Mouse (Mus musculus) left cerebral cortex, adult 2 months (tissue): ENCODE measurements around the gene Cep295. TPM values are rescaled to one million over a fixed set of nuclear protein-coding genes. Genes with fewer than 3 reads are reported as not detected.
A peak's percentile ranks its signal among the peaks of the same experiment; 100 is the strongest.
"Not testable (repeated sequence)": the region's sequence is repeated elsewhere in the genome, so short reads cannot be mapped to it uniquely, and the experiment has no call there.

Source experiments
- DNase-seq, 2 experiments: peaks; one replicate each; pipeline ENCODE4 v3.0.0; 2021 to 2022; ENCODE audit warnings: low spot score in 2 of 2, mixed read lengths in 1 of 2; ENCODE audit errors: extremely low spot score in 1 of 2
- H3K27ac ChIP-seq: fragments of 200-600 bp; 2 replicates; pipeline ENCODE4 v1.8.1; 2022
- H3K4me3 ChIP-seq: fragments of 200-600 bp; 2 replicates; pipeline ENCODE4 v1.8.1; 2022
- CTCF ChIP-seq: fragments of 200-600 bp; IDR thresholded peaks from 2 replicates; pipeline ENCODE4 v1.8.1; 2022; ENCODE audit warnings: antibody characterized with exemption, mild to moderate bottlenecking, moderate library complexity
- intact Hi-C: fragments of 180-260 bp; cut with DNase I; formaldehyde crosslinking; loops from one replicate; pipeline ENCODE4 v1.15.1; 2025
- total RNA-seq, 2 experiments: library from RNA; stranded (reverse); gene quantifications; 2 replicates each; pipeline ENCODE4 v1.2.3; 2021

Gene Cep295
- total RNA-seq, 2 experiments from 2014 or later, result 22.2 to 23.2 TPM

DNA sequence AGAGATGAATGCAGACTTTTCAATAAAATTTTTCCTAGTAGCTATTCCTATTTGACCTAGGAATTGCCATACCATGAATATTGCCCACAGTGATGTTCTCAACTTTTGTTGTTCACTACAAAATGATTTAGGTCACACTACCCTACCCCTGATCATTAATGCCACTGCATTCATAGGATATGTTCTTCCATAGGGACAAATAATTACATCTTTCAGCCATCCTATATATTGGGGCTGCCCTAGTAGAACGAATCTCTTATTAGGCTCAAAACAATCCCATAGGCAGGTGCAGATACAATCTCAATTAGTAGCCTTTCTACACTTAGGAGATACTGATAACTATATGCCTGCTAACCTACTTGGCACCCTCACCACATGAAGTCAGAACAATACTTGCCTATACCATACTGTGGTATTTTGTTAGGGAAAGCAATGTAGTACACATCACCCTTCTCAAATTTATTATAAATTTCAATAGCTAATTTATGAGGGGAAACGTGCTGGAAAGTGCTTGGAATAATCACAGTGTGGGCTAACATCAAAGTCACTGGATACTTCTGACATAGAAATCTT, 39.3 kb downstream of the Cep295 start:
- no peak for DNase-seq

DNA sequence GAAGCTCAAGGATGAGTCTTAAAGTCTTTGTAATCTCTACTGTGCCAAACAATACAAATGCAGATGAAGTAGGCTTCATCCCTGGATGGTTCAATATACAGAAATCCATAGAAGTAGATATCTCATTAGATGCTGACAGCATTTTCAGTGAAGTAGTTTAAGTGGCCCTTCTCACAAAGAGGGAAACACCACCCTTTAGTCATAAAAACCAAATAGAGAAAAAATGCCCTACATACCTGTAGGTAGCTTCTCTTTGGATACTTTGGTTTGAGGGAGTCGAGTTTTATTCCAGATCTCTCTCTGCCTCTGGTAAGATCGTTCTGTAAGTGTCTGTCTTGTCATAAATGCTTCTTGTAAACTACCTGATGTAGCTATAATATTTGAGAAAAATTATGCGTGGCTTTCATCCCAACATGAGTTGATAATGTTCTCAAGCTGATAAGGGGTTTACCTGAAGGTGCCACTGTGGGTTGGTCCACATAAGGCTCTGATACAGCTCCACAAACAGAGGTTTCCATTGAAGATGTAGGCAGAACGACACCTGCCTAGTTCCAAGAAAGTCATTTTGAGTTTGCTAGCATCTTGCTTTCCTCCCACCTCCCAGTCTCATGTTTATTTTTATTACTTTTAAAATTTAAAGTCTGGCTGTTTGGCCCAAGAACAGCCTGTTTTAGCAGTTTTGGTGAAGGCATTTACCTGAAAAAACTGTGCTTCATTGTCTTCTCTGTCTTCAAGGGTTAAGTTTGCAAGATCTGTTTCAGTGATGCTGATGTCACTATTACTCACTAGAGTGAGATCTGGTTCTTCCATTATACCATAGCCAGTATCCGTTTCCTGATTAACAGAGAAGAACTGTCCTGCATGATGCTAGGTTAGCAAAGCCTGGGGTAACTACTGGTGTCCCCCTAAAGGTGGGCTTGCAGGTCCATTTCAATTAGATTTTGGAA, 40.1 kb downstream of the Cep295 start:
- H3K27ac ChIP-seq, result no peak overlapping the region
- intact Hi-C loops, result no loop called here
- TF ChIP-seq CTCF, result no peak
- DNase-seq, result no peak
- no peak overlapping the region for H3K4me3 ChIP-seq

More for the DNA sequence above, 39.3 kb downstream of the Cep295 start:
- intact Hi-C loops, result no loop called here
- no peak overlapping the region for H3K4me3 ChIP-seq
- no peak overlapping the region for H3K27ac ChIP-seq
- no peak for TF ChIP-seq CTCF

DNA sequence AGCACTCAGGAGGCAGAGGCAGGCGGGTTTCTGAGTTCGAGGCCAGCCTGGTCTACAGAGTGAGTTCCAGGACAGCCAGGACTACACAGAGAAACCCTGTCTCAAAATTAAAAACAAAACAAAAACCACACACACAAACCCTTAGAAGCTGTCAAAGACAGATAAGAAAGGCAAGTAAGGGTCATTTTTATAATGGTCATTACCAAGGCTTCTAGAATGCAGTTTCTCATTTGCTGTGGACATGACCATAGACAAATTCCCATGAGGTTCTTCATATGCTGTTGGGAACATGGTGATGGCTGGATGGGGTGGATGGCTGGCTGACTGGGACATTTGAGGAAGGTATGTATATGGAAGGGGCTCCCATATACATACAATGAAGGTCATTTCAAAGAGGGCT, 41.3 kb downstream of the Cep295 start:
- H3K4me3 ChIP-seq, intact Hi-C loops, H3K27ac ChIP-seq, DNase-seq: not testable (repeated sequence)

DNA sequence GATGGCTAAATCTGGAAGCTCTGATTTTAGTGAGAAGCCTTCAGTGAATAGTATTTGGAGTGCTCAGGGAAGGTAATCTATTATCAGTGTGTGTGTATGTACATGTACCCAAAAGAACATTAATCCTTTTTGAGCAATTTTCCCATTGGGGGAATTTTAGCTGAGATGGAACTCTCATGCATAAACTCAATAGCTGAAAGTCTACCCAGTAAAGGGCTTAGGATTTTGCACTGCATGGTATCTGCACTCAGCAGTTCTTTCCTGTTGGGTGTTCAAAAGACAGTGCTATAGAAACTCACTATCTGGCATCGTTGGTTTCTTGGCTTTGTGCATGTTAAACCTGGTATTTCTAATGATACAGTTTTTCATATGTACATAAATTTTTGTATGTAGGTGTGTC, 43.0 kb downstream of the Cep295 start:
- Histone ChIP-seq H3K27ac (no peak overlapping the region), H3K4me3 (no peak overlapping the region)
- TF ChIP-seq CTCF, result no peak
- no peak for DNase-seq
- intact Hi-C loops, result no loop called here

- Histone ChIP-seq H3K27ac (no peak overlapping the region), H3K4me3 (no peak overlapping the region)
- DNase-seq, result no peak
- TF ChIP-seq CTCF, result no peak
- intact Hi-C loops, result no loop called here
These were observed 44.0 kb downstream of the Cep295 start for GRCm38 (mm10) chr9:15313633-15314032.

- H3K4me3 ChIP-seq, result no peak overlapping the region
- no peak for TF ChIP-seq CTCF
- intact Hi-C loops, result no loop called here
- no peak for DNase-seq
- no peak overlapping the region for H3K27ac ChIP-seq
These were observed 45.4 kb downstream of the Cep295 start for GRCm38 (mm10) chr9:15312054-15312735.

GRCm38 (mm10) chr9:15310179-15310578, 47.4 kb downstream of the Cep295 start:
- no peak for DNase-seq
- H3K4me3 ChIP-seq, result no peak overlapping the region
- intact Hi-C loops, result no loop called here
- no peak overlapping the region for H3K27ac ChIP-seq
- no peak for TF ChIP-seq CTCF

DNA sequence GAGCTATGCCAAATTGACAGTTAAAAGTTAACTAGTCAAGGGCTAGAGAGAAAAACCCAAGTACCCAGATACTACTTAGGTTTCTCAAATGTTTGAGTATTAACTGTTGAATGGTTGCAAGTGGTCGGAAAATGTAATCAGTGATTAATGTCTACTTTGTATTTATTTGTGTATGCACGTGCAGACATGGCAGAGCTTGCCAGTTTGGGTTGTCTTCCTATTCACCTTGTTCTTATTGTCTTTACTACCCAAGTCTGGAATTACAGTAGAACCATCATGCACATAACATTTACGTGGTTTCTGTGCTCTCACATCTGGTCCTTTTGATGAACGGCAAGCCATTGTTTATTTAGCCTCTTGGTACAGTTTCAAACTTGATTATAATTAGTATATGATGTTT, 48.2 kb downstream of the Cep295 start:
- TF ChIP-seq CTCF, result no peak
- Histone ChIP-seq H3K4me3 (no peak overlapping the region), H3K27ac (no peak overlapping the region)
- intact Hi-C loops, result no loop called here
- no peak for DNase-seq

GRCm38 (mm10) chr9:15308254-15308653, 49.3 kb downstream of the Cep295 start:
- no peak for TF ChIP-seq CTCF
- intact Hi-C loops, result no loop called here
- Histone ChIP-seq H3K27ac (no peak overlapping the region), H3K4me3 (no peak overlapping the region)
- no peak for DNase-seq

DNA sequence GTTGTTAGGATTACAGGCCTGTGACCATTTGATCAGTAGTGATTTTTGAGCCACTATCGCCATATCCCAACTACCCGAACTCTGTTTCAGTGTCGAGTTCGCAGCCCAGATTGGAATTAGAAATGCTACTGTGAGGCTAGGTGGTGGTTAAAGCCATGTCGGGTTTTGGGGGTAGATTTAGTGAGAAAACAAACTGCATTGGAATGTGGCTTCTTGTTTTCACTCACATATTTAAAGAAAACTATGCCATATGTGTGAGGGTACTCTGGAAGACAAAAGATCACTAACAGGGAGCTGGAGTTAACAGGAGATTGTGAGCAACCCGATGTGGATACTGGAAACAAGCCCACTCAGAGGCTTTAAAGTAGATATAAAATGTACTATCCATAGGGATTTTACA, 50.3 kb downstream of the Cep295 start:
- no peak for TF ChIP-seq CTCF
- peak overlapping the region; percentile 98 for H3K4me3 ChIP-seq
- intact Hi-C loops, result loop anchor here (2.0 kb wide), 1 partner anchor 28 kb away; the partner anchor contains the start of gene Med17
- DNase-seq, result no peak
- H3K27ac ChIP-seq, result no peak overlapping the region

DNA sequence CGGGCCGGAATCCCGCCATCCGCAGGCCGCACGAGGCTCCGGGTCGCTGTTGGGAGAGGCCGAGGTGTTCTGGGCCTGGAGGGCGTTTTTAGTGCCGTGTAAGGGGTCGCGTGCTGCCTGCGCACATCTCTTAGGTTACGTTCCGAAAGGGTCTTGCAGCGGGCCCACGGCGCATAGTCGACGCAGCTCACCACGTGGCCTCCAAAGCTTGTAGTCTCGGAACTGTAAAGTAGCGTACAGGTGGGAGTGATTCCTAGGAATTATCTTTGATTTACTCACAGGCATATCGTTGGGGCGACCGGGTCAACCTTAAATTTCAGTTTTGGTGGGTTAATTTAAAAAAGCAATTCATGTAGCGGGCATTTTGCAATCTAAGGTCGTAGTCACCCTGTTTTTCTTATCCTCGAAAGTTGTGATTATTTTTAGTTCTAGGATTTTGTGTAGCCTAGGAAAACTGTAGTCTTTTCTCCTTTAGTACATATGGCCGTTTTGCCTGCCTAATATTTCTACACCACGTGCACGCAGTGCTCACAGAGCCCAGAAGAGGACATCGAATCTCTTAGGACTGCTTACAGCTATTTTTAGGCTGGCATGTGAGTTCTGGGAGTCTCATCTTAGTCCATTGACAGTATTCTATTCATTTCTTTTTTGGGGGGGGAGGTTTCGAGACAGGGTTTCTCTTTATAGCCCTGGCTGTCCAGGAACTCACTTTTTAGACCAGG, 51.0 kb downstream of the Cep295 start, which contains the start of gene 4931406C07Rik:
TSS of gene 4931406C07Rik (minus strand) at position 51 of the 722 bp plus-strand sequence.
- no peak for DNase-seq
- no peak for TF ChIP-seq CTCF
- Histone ChIP-seq H3K4me3 (peak within 1 kb of the TSS; percentile 98), H3K27ac (peak within 1 kb of the TSS; percentile 92)
- intact Hi-C loops, result loop anchor here (2.0 kb wide), 1 partner anchor 28 kb away; the partner anchor contains the start of gene Med17
